Mouse (Mus musculus): ENCODE results near the gene Acbd4. TPM values are rescaled to one million over a fixed set of nuclear protein-coding genes. Genes with fewer than 3 reads are reported as not detected.

Gene Acbd4
- total and polyA plus RNA-seq, 3 experiments, result 27.8 to 38.1 (median 27.8) TPM

DNA sequence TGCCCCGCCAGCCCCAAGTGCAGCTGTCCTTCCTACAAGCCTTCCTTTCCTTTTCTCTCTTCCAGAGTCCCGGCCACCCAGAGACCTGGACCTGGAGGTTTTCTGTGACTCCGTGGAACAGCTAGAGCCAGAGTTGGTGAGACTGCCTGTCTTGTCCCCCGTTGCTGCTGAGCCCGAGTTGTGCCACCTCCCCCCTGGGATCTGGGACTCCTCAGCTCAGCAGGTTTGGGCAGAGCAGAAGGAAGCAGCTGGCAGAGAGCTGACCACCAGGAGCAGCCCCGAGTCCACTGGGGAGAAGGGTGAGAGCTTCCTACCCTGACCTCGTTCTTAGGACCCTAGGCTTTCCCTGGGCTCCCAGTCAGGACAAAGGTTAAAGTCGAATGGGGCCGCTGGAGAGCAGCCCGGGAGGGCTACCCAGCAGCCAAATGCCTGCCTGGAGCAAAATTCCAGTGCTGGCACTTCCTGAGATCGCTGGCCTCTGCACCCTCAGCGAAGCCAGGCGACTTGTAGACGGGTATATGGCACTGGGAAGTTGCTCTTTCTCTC is 3.8 kb downstream of the Acbd4 start:
- peaks cover 7% of the 10 kb centered on the region for H3K4me1 ChIP-seq (ENCODE audit: control insufficient read depth, insufficient read depth, low read length)
- no peaks in the 10 kb centered on the region for H3K79me2 ChIP-seq (replicated peaks; ENCODE audit: control insufficient read depth, insufficient read depth, low read length)
- H3K27ac ChIP-seq, result no peak overlapping the region
- TF ChIP-seq EP300 (IDR thresholded peaks at IDR 0.05; ENCODE audit: insufficient read depth, low read depth, low read length), result no peak
- no peak for TF ChIP-seq CTCF (IDR thresholded peaks at IDR 0.05)
- TF ChIP-seq POLR2A (IDR thresholded peaks at IDR 0.05; ENCODE audit: insufficient read depth, low read depth, low read length), result no peak
- H3K9ac ChIP-seq (ENCODE audit: low read depth, low read length), result no peak overlapping the region
- no peak overlapping the region for H3K4me3 ChIP-seq
- no peaks in the 10 kb centered on the region for H3K36me3 ChIP-seq (ENCODE audit: control insufficient read depth, insufficient read depth, low read length)
- DNase-seq, result peak in 1 of 2 experiments; percentile 26
- intact Hi-C loops (cut with DNase I), result no loop called here
- no peaks in the 10 kb centered on the region for H3K27me3 ChIP-seq (ENCODE audit: control insufficient read depth, insufficient read depth, low read length)
- WGBS, result 58% methylated on average over 14 of the region's 14 CpGs

DNA sequence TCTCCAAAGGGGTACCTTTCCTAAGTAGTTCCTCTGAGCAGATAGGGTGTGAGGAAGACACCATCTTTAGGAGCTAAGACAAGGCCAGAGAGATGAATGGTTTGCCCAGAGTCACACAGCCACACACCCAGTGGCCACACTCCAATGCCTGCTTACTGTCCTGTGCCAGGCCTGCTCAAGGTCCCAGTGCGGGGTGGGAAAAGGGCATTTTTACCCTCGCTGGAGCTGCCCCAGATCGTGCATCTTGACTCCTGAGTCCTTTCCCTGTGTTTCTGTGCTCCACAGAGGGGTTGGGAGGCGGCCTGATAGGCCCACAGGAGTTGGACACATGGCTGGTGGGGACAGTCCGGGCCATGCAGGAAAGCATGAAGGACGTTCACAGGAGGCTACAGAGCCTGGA is 4.3 kb downstream of the Acbd4 start:
- Histone ChIP-seq H3K4me1 (ENCODE audit: control insufficient read depth, insufficient read depth, low read length) (peaks cover 5% of the 10 kb centered on the region), H3K4me3 (no peak overlapping the region), H3K36me3 (ENCODE audit: control insufficient read depth, insufficient read depth, low read length) (no peaks in the 10 kb centered on the region), H3K27ac (no peak overlapping the region), H3K79me2 (replicated peaks; ENCODE audit: control insufficient read depth, insufficient read depth, low read length) (no peaks in the 10 kb centered on the region), H3K9ac (ENCODE audit: low read depth, low read length) (no peak overlapping the region), H3K27me3 (ENCODE audit: control insufficient read depth, insufficient read depth, low read length) (no peaks in the 10 kb centered on the region)
- WGBS, result 85% methylated on average over 6 of the region's 6 CpGs
- intact Hi-C loops (cut with DNase I), result no loop called here
- no peak for DNase-seq
- no peak for TF ChIP-seq EP300 (IDR thresholded peaks at IDR 0.05; ENCODE audit: insufficient read depth, low read depth, low read length)
- TF ChIP-seq CTCF (IDR thresholded peaks at IDR 0.05), result no peak
- no peak for TF ChIP-seq POLR2A (IDR thresholded peaks at IDR 0.05; ENCODE audit: insufficient read depth, low read depth, low read length)

DNA sequence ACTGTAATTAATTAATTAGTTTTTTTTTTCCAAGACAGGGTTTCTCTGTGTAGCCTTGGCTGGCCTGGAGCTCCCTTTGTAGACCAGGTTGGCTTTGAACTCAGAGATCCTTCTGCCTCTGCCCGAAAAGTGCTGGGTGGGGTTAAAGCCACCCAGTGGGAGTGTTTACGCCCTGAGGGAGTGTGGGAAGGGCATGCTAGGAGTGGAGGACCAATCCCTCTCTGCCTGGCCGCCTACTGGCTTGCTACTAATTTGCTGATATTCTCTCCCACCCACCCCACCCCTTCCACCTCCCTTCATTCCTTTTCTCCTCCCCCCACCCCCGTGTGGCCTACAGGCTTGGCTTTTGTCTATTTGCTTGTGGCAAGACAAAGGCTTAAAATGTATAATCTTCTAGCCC is 4.9 kb downstream of the Acbd4 start:
- no peaks in the 10 kb centered on the region for H3K79me2 ChIP-seq (replicated peaks; ENCODE audit: control insufficient read depth, insufficient read depth, low read length)
- H3K27me3 ChIP-seq (ENCODE audit: control insufficient read depth, insufficient read depth, low read length), result no peaks in the 10 kb centered on the region
- peaks cover 4% of the 10 kb centered on the region for H3K4me1 ChIP-seq (ENCODE audit: control insufficient read depth, insufficient read depth, low read length)
- H3K27ac ChIP-seq, result no peak overlapping the region
- no peak for TF ChIP-seq CTCF (IDR thresholded peaks at IDR 0.05)
- no peak for TF ChIP-seq POLR2A (IDR thresholded peaks at IDR 0.05; ENCODE audit: insufficient read depth, low read depth, low read length)
- TF ChIP-seq EP300 (IDR thresholded peaks at IDR 0.05; ENCODE audit: insufficient read depth, low read depth, low read length), result no peak
- no peak overlapping the region for H3K9ac ChIP-seq (ENCODE audit: low read depth, low read length)
- 84% methylated on average over 4 of the region's 4 CpGs for WGBS
- H3K4me3 ChIP-seq, result no peak overlapping the region
- no peaks in the 10 kb centered on the region for H3K36me3 ChIP-seq (ENCODE audit: control insufficient read depth, insufficient read depth, low read length)
- no peak for DNase-seq
- intact Hi-C loops (cut with DNase I), result no loop called here

DNA sequence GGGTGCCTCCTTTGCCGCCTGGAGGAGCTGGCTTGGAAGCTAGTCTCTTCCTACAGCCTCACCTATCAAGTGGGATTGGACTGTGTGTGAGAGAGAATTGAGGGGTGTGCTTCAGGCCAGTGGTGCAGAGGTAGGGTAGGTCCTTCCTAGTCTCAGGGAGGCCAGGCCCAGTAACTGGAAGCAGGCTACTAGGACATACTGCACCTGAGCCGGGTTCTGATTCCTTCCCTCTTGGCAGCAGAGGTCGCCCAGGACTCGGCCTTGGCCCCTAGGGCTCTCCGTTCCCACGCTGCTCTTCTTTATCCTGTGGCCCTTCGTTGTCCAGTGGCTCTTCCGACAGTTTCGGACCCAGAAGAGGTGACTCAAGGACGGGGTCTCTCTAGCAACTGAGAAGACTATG is 9.8 kb downstream of the Acbd4 start:
- TF ChIP-seq CTCF (IDR thresholded peaks at IDR 0.05) (no peak), EP300 (IDR thresholded peaks at IDR 0.05; ENCODE audit: insufficient read depth, low read depth, low read length) (no peak), POLR2A (IDR thresholded peaks at IDR 0.05; ENCODE audit: insufficient read depth, low read depth, low read length) (no peak)
- Histone ChIP-seq H3K4me1 (ENCODE audit: control insufficient read depth, insufficient read depth, low read length) (peaks cover 5% of the 10 kb centered on the region), H3K79me2 (replicated peaks; ENCODE audit: control insufficient read depth, insufficient read depth, low read length) (no peaks in the 10 kb centered on the region), H3K4me3 (peak overlapping the region; percentile 49), H3K27me3 (ENCODE audit: control insufficient read depth, insufficient read depth, low read length) (no peaks in the 10 kb centered on the region), H3K36me3 (ENCODE audit: control insufficient read depth, insufficient read depth, low read length) (no peaks in the 10 kb centered on the region), H3K27ac (peak overlapping the region; percentile 81), H3K9ac (ENCODE audit: low read depth, low read length) (no peak overlapping the region)
- intact Hi-C loops (cut with DNase I), result no loop called here
- WGBS, result 39% methylated on average over 10 of the region's 10 CpGs
- DNase-seq, result peak in 1 of 2 experiments; percentile 39

DNA sequence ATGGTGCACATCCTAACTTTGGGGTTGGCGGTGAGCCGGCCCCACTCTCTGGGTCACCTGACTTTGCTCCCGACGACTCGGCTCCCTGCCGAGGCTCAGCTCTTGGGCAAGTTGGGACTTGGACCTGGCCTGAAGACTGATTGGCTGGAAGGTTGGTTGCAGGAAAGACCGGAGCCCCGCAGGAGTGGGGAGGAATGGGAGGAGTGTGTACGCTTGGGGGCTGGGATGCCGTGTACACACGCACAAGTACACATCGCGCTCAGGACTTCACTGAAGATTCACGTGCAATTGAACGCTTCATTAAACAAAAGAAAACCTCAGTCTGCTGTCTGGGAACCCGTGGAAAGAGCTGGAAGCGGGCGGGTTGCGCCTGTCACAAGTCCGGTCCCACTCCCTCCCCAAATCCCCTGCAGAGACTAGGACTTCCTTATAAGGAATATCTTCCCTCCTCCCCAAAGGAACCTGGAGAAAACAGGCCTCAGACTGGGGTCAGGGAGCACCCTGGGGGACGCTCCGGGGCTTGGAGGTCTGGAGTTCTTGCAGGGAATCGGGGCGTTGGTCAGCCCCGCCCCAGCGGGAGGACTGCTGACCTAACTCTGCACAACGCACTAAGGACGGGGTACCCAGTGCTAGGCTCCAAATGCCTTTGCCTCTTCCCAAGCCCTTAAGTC is 10.5 kb downstream of the Acbd4 start:
- no peaks in the 10 kb centered on the region for H3K36me3 ChIP-seq (ENCODE audit: control insufficient read depth, insufficient read depth, low read length)
- TF ChIP-seq CTCF (IDR thresholded peaks at IDR 0.05) (no peak), EP300 (IDR thresholded peaks at IDR 0.05; ENCODE audit: insufficient read depth, low read depth, low read length) (no peak), POLR2A (IDR thresholded peaks at IDR 0.05; ENCODE audit: insufficient read depth, low read depth, low read length) (peak; percentile 16)
- H3K4me3 ChIP-seq, result peak overlapping the region; percentile 49
- H3K9ac ChIP-seq (ENCODE audit: low read depth, low read length), result peak overlapping the region; percentile 70
- H3K27ac ChIP-seq, result peak overlapping the region; percentile 81
- H3K27me3 ChIP-seq (ENCODE audit: control insufficient read depth, insufficient read depth, low read length), result no peaks in the 10 kb centered on the region
- WGBS, result under 1% methylated on average over 28 of the region's 28 CpGs
- peak; percentile 82 to 89 for DNase-seq
- H3K79me2 ChIP-seq (replicated peaks; ENCODE audit: control insufficient read depth, insufficient read depth, low read length), result no peaks in the 10 kb centered on the region
- peaks cover 5% of the 10 kb centered on the region for H3K4me1 ChIP-seq (ENCODE audit: control insufficient read depth, insufficient read depth, low read length)
- intact Hi-C loops (cut with DNase I), result no loop called here

DNA sequence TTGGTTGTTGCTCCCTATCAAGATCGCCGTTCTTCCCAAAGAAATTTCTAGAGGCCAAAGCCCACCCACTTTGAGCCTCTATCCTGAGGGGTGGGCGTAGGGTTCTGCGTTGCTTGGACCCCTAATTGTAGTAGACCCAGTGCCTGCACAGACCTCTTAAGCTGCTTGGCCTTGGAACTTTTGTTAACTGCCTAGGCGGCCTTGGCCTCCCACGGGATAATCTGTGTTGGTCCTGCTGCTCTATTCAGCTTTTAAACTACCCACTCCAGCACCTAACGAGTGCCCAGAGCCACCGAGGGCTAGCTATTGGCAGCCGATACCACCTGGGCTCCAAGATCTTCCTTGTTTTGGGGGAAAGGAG is 11.1 kb downstream of the Acbd4 start:
- no peaks in the 10 kb centered on the region for H3K36me3 ChIP-seq (ENCODE audit: control insufficient read depth, insufficient read depth, low read length)
- H3K79me2 ChIP-seq (replicated peaks; ENCODE audit: control insufficient read depth, insufficient read depth, low read length), result no peaks in the 10 kb centered on the region
- peak in 1 of 2 experiments; percentile 48 for DNase-seq
- H3K4me3 ChIP-seq, result peak overlapping the region; percentile 49
- 22% methylated on average over 9 of the region's 9 CpGs for WGBS
- H3K4me1 ChIP-seq (ENCODE audit: control insufficient read depth, insufficient read depth, low read length), result peaks cover 5% of the 10 kb centered on the region
- H3K27me3 ChIP-seq (ENCODE audit: control insufficient read depth, insufficient read depth, low read length), result no peaks in the 10 kb centered on the region
- TF ChIP-seq POLR2A (IDR thresholded peaks at IDR 0.05; ENCODE audit: insufficient read depth, low read depth, low read length) (no peak), CTCF (IDR thresholded peaks at IDR 0.05) (no peak)
- peak overlapping the region; percentile 81 for H3K27ac ChIP-seq
- intact Hi-C loops (cut with DNase I), result no loop called here
- peak overlapping the region; percentile 70 for H3K9ac ChIP-seq (ENCODE audit: low read depth, low read length)
